Mouse (Mus musculus) megakaryocyte, embryonic 14.5 days (primary cell): ENCODE data around the gene Clic4.

Source experiments
- FLI1 ChIP-seq: IDR thresholded peaks from 2 replicates; pipeline ENCODE4 v1.6.1; 2012; ENCODE audit warnings: low read length, inconsistent platforms, mixed read lengths
- GATA1 ChIP-seq: IDR thresholded peaks from 3 replicates; pipeline ENCODE4 v1.6.1; 2012; ENCODE audit warnings: mixed read lengths, low read length, inconsistent platforms, borderline replicate concordance

DNA sequence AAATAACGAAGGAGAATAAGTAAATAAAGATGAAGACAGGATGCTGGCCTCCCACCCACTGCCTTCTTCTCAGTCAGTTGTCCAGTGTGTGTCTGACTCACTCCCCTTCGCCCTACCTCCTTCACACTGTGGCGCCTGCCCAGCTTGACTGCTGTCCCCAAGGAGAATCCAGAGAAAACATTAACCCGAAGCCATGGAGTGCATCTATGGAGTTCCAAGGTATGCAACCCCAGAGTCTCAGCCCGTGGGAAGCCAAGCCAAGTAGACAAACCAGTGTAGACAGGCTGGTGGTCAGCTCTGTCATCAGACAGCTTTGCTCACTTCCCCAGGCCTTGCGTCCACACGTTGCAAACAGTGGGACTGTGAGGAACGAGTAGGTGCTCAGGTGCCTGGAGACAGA, 37.8 kb upstream of the Clic4 start:
- no peak for TF ChIP-seq GATA1
- no peak for TF ChIP-seq FLI1
